Mouse (Mus musculus) liver, embryonic 13.5 days (tissue): ENCODE measurements around the gene Atm. TPM values are rescaled to one million over a fixed set of nuclear protein-coding genes. Genes with fewer than 3 reads are reported as not detected.

ENCODE experiments used
- ATAC-seq: fragments of 200-750 bp; cut with Nextera tagmentation; 2 replicates; pipeline ENCODE4 v1.8.0; 2017; ENCODE audit warnings: low read depth, mild to moderate bottlenecking, moderate number of reproducible peaks, moderate library complexity
- DNase-seq: peaks from one replicate; pipeline ENCODE4 v3.0.0; 2022
- H3K27ac ChIP-seq: fragments of 300-500 bp; sonication (generic); 2 replicates; pipeline ENCODE4 v1.5.1; 2015; ENCODE audit warnings: moderate library complexity, mild to moderate bottlenecking, inconsistent platforms
- H3K27me3 ChIP-seq: fragments of 300-500 bp; sonication (generic); 2 replicates; pipeline ENCODE4 v1.6.1; 2015; ENCODE audit warnings: mild to moderate bottlenecking, inconsistent platforms
- H3K36me3 ChIP-seq: fragments of 300-500 bp; sonication (generic); 2 replicates; pipeline ENCODE4 v1.6.1; 2015; ENCODE audit warnings: mild to moderate bottlenecking, inconsistent platforms
- H3K4me1 ChIP-seq: fragments of 300-500 bp; sonication (generic); replicated peaks from 2 replicates; pipeline ENCODE4 v1.6.1; 2015; ENCODE audit warnings: inconsistent platforms
- H3K4me2 ChIP-seq: fragments of 300-500 bp; sonication (generic); 2 replicates; pipeline ENCODE4 v1.6.1; 2015; ENCODE audit warnings: inconsistent platforms, mild to moderate bottlenecking, moderate library complexity
- H3K4me3 ChIP-seq: fragments of 300-500 bp; sonication (generic); replicated peaks from 2 replicates; pipeline ENCODE4 v1.5.1; 2015; ENCODE audit warnings: mild to moderate bottlenecking, inconsistent platforms
- H3K9ac ChIP-seq: fragments of 300-500 bp; sonication (generic); 2 replicates; pipeline ENCODE4 v1.6.1; 2015; ENCODE audit warnings: mild to moderate bottlenecking, inconsistent platforms
- H3K9me3 ChIP-seq: fragments of 300-500 bp; sonication (generic); replicated peaks from 2 replicates; pipeline ENCODE4 v1.6.1; 2016; ENCODE audit warnings: inconsistent platforms
- WGBS: fragments of 180-500 bp; shearing (Covaris S2); methylation state at CpG from one replicate; pipeline ENCODE4 v1.1.7; 2015; ENCODE audit not compliant: insufficient replicate concordance; 5-methylcytosine and 5-hydroxymethylcytosine counted together
- polyA plus RNA-seq: library from polyadenylated mRNA; unstranded; fragments of >200 nt; fragmentation: Nextera tagmentation; extraction: Ambion mirVana; gene quantifications from 2 replicates; pipeline ENCODE4 v1.2.1, GENCODE M21; 2015

Atm gene
- polyA plus RNA-seq, 1 experiment from 2014 or later = 5.0 TPM

DNA sequence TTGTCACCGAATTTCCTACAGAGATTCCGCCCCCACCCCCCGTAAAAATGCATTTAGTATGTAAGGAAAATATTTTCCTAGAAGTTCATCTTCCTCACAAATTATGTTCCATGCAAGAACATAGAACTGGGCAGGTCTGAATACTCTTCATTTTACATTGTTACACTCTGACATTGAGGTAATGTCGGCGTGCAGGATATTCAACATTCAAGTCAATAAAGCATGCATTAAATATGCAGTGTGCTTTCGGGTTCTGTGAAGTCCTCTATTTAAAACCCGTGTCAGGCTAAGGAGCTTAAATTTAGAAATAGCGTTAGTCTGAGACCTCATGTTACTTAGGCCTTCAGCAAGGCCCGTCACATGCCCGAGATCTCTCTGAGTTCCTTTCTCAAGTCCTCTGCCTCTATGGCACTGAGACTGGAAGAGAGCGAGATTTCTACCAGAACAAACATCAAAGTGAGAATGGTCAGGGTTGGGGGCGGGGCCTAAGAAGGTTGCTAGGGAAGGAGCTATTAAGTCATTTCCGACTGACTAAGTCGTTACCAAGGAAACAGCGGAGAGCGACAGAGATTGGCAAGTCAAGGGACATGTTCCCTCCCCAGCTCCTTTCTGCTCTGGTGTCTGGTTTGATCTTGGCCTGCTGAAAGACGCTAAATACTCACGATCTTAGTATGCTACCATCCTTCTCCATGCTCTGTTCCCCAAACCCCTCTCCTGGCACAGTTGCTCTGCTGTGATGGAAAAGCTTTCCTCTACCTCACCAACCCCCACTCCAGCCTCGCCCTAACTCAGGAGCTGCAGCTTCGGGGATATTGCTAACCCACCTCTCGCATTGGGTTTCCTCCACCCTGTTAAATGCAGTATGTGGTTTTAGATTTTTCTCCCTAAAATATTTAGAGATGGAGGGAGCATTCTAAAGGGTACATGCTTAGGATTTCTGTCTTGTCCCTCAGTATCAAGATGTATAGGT lies 131.5 kb downstream of the Atm start:
- no peak overlapping the region for H3K27ac ChIP-seq
- WGBS = 27% methylated on average over 21 of the region's 21 CpGs
- ATAC-seq (0 out of 2 replicates have a peak, but pooled peaks have one; percentile 32), DNase-seq (peak; percentile 53)
- H3K27me3 ChIP-seq = no peaks in the 10 kb centered on the region
- no peaks in the 10 kb centered on the region for H3K9me3 ChIP-seq
- peaks cover 22% of the 10 kb centered on the region for H3K4me1 ChIP-seq
- H3K36me3 ChIP-seq = no peaks in the 10 kb centered on the region
- peak overlapping the region; percentile 57 for H3K4me2 ChIP-seq
- no peak overlapping the region for H3K9ac ChIP-seq
- peak overlapping the region; percentile 29 for H3K4me3 ChIP-seq

DNA sequence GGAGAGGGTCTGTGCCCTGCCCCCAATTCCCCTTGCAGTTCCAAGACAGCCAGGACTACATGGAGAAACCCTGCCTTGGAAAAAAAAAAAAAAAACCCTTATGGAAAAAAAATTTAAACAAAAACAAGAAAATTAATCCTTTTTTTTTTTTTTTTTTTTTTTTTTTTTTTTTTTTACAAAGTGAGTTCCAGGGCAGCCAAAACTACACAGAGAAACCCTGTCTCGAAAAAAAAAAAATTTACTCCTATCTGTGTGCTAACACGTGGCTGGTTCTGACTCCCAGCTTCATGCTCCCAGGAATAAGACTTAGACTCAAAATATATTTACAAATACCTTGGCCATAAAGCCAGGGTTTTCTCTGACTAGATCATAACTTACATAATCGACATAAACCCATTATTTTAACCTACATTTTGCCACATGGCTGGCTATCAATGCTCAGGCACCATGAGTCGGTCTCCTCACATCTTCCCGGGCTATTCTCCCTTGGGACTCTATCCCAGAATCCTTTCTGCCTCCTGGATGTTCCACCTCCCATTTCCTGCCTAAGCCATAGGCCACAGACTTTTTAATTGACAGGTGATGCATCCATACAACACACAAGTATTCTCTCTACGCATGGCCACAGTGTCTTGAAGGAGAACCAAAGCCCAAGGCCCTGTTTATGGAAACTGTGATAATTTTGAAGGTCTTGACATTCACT lies 132.3 kb downstream of the Atm start:
- ATAC-seq (no peak), DNase-seq (no peak)
- Histone ChIP-seq H3K9ac (no peak overlapping the region), H3K36me3 (0 out of 2 replicates have a peak, but pooled peaks cover 4% of the 10 kb centered on the region), H3K4me2 (no peak overlapping the region), H3K4me3 (no peak overlapping the region), H3K9me3 (no peaks in the 10 kb centered on the region), H3K4me1 (peaks cover 14% of the 10 kb centered on the region), H3K27ac (no peak overlapping the region), H3K27me3 (no peaks in the 10 kb centered on the region)
- 73% methylated on average over 6 of the region's 6 CpGs for WGBS

DNA sequence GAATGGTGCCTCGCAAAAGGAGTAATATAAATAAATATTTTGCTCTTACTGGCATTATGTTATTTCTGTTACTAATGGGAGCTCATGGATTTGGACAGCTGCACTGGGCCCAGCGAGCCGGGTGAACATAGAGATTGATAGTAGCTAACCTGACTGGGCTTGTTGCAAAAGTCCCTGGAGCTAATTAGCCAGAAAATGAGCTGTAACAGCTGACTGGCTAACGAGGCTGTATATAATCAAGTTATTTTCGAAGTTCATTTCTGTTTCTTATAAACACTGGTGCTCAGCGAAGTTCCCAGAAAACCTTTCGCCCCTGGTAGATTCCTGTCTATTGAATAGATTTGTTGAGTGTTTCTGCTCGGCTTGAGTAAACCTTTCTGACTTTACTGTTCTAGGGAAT lies 133.5 kb downstream of the Atm start:
- peaks cover 9% of the 10 kb centered on the region for H3K4me1 ChIP-seq
- no peaks in the 10 kb centered on the region for H3K9me3 ChIP-seq
- 0 out of 2 replicates have a peak, but pooled peaks cover 4% of the 10 kb centered on the region for H3K36me3 ChIP-seq
- H3K4me2 ChIP-seq = no peak overlapping the region
- ATAC-seq (no peak), DNase-seq (no peak)
- WGBS = 74% methylated on average over 8 of the region's 8 CpGs
- H3K27ac ChIP-seq = no peak overlapping the region
- H3K4me3 ChIP-seq = no peak overlapping the region
- H3K9ac ChIP-seq = no peak overlapping the region
- no peaks in the 10 kb centered on the region for H3K27me3 ChIP-seq

DNA sequence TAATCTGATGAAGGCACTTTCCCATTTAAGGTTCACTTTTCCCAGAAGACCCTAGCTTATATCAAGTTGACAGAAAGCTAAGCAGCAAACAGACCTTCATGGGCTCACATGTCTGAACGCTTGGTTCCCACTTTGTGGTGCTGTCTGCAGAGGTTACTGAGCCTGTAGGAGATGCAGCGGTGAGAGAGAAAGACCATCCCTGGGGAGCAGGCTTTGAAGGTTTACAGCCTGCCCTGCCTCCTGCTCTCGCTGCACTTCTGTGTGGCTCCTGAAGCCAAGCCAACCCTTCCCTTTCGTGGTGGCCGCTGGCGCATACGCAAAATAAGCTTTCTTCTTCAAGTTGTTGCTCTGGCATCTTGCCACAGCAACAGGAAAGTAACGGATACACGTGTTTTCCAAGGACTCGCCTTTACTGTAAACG lies 134.2 kb downstream of the Atm start, which contains the start of gene 4930550C14Rik:
Gene 4930550C14Rik (plus strand): TSS at position 35 of the 421 bp plus-strand sequence.
- no peak within 1 kb of the TSS for H3K9ac ChIP-seq
- ATAC-seq (no peak), DNase-seq (no peak)
- no peaks in the 10 kb centered on the region for H3K9me3 ChIP-seq
- H3K27me3 ChIP-seq = no peaks in the 10 kb centered on the region
- WGBS = 43% methylated on average over 11 of the region's 11 CpGs
- H3K4me1 ChIP-seq = peaks cover 9% of the 10 kb centered on the region
- 0 out of 2 replicates have a peak, but pooled peaks cover 4% of the 10 kb centered on the region for H3K36me3 ChIP-seq
- 0 out of 2 replicates have a peak within 1 kb of the TSS, but pooled peaks have one; percentile 8 for H3K4me2 ChIP-seq
- H3K27ac ChIP-seq = no peak within 1 kb of the TSS
- no peak within 1 kb of the TSS for H3K4me3 ChIP-seq

DNA sequence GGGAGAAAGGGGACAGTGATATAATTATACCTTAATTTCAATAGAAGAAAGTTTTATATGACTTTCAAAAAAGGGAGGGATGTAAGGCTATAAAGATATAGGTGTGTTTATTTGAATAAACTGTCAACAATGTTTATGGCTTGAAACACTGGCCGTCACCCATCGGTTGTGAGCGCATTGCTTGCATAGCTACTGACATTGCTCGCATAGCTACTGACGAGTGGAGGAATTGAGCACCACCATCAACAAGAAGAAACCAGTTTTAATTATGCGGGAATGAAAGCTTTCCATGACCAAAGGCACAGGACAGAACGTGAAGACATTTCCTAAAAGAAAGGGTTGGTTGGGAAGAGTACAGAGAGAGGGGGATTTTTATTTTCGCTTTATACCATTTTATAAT lies 135.4 kb downstream of the Atm start:
- Histone ChIP-seq H3K27me3 (no peaks in the 10 kb centered on the region), H3K4me1 (peaks cover 9% of the 10 kb centered on the region), H3K9ac (no peak overlapping the region), H3K27ac (no peak overlapping the region), H3K4me3 (no peak overlapping the region), H3K9me3 (no peaks in the 10 kb centered on the region), H3K4me2 (no peak overlapping the region), H3K36me3 (0 out of 2 replicates have a peak, but pooled peaks cover 4% of the 10 kb centered on the region)
- 85% methylated on average over 8 of the region's 8 CpGs for WGBS
- ATAC-seq (no peak), DNase-seq (no peak)

DNA sequence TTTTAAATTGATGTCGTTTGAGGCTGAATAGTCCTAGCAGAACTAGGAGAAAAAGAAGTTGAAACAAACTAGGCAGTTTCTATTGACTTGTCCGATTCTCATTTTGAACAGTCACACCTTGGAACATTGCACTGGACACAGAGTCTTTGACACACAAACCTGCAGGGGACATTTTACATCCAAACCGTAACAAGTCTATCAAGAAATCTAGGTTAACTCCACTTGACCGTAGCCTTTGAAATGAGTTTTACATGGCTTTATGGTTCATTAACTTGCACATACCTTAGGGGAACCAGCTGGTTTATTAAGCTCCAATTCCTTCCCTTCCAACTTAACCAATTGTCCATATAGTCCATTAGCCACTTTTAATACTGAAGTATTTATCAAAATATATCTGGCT lies 135.8 kb downstream of the Atm start:
- Histone ChIP-seq H3K9ac (no peak overlapping the region), H3K36me3 (0 out of 2 replicates have a peak, but pooled peaks cover 4% of the 10 kb centered on the region), H3K9me3 (no peaks in the 10 kb centered on the region), H3K27me3 (no peaks in the 10 kb centered on the region), H3K27ac (no peak overlapping the region), H3K4me2 (no peak overlapping the region), H3K4me3 (no peak overlapping the region), H3K4me1 (peaks cover 9% of the 10 kb centered on the region)
- ATAC-seq (no peak), DNase-seq (no peak)
- WGBS = 85% methylated on average over 4 of the region's 4 CpGs

DNA sequence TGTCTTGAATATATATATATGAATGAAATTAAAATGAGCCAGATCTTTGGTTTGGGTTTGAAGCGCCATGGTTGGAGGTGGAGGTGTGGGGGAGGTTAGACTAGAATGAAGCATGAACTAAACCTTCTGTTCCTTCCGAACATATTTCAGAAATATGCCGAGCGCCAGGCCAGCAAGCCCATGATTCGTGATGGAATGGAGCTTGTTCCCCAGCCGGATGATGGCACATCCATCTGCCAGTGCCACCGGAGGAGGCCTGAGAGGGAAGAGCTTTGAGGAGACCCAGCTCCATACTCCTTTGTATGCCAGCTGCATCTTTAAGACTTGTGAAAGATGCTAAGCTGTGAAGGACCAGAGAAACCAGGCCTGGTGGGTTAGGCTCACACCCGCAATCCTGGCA lies 137.0 kb downstream of the Atm start:
- H3K9ac ChIP-seq = no peak overlapping the region

DNA sequence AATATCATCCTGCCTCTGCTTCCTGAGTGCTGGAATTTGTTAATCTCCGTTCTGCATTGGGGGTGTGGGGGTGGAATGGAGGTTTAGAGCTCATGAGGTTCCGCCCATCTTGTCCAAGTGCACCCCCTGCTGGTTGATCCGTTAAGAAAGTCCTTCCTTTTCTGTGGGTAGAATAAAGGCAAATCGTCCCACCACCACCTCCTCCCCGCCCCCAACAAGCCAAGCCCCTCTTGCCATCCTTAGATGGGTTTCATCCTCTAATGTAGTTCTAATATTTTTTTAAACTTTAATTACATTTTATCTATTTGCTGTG lies 138.2 kb downstream of the Atm start:
- 7% methylated on average over 5 of the region's 5 CpGs for WGBS
- H3K4me2 ChIP-seq = no peak overlapping the region
- ATAC-seq = 0 out of 2 replicates have a peak, but pooled peaks have one; percentile 23

More for the DNA sequence above, 137.0 kb downstream of the Atm start:
- ATAC-seq (no peak), DNase-seq (no peak)
- no peak overlapping the region for H3K4me3 ChIP-seq
- H3K27me3 ChIP-seq = no peaks in the 10 kb centered on the region
- no peaks in the 10 kb centered on the region for H3K9me3 ChIP-seq
- WGBS = 74% methylated on average over 8 of the region's 8 CpGs
- H3K4me1 ChIP-seq = peaks cover 2% of the 10 kb centered on the region; the same call in 1 of the 2 replicates
- H3K27ac ChIP-seq = no peak overlapping the region
- H3K4me2 ChIP-seq = no peak overlapping the region
- 0 out of 2 replicates have a peak, but pooled peaks cover 4% of the 10 kb centered on the region for H3K36me3 ChIP-seq

DNA sequence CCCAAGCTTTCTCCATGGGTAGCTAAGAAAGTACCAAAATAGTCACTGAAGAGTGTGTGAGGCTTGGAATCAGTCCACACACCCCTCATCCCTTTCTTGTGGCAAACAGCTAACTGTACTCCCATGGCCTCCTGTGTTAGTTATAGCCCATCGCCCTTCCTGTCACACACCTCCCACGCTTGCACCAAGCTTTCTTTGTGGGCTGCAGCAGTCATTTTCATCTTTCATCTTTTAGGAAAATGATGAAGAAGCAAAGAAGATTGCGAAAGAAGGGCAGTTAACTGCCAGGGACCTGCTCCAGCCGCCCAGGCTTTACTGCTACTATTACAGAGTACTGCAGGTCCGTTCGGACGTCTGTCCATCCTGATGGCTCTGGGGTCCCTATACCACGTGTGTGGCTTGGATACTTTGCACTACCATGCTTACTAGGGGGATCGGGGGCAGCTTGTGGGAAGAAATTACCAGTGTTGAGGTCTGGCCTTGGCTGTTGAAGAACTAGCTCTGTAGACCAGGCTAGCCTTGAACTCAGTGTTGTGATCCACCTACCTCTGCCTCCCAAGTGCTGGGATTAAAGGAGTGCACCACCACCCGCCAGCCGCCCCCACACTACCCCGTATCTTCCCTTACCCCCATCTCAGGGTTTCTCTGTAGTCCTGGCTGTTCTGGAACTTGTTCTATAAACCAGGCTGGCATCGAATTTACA lies 138.7 kb downstream of the Atm start:
- no peak overlapping the region for H3K27ac ChIP-seq
- no peak overlapping the region for H3K4me3 ChIP-seq
- H3K9ac ChIP-seq = no peak overlapping the region
- no peaks in the 10 kb centered on the region for H3K9me3 ChIP-seq
- DNase-seq (no peak), ATAC-seq (peak; percentile 31; the same call in 1 of the 2 replicates)
- peaks cover 2% of the 10 kb centered on the region; the same call in 1 of the 2 replicates for H3K4me1 ChIP-seq
- H3K36me3 ChIP-seq = 0 out of 2 replicates have a peak, but pooled peaks cover 4% of the 10 kb centered on the region
- no peaks in the 10 kb centered on the region for H3K27me3 ChIP-seq
- no peak overlapping the region for H3K4me2 ChIP-seq
- WGBS = 64% methylated on average over 13 of the region's 13 CpGs

More for the DNA sequence above, 138.2 kb downstream of the Atm start:
- no peaks in the 10 kb centered on the region for H3K9me3 ChIP-seq
- 0 out of 2 replicates have a peak, but pooled peaks cover 4% of the 10 kb centered on the region for H3K36me3 ChIP-seq
- DNase-seq = peak; percentile 34
- no peaks in the 10 kb centered on the region for H3K27me3 ChIP-seq
- peaks cover 2% of the 10 kb centered on the region; the same call in 1 of the 2 replicates for H3K4me1 ChIP-seq
- H3K27ac ChIP-seq = no peak overlapping the region
- H3K9ac ChIP-seq = no peak overlapping the region
- no peak overlapping the region for H3K4me3 ChIP-seq

DNA sequence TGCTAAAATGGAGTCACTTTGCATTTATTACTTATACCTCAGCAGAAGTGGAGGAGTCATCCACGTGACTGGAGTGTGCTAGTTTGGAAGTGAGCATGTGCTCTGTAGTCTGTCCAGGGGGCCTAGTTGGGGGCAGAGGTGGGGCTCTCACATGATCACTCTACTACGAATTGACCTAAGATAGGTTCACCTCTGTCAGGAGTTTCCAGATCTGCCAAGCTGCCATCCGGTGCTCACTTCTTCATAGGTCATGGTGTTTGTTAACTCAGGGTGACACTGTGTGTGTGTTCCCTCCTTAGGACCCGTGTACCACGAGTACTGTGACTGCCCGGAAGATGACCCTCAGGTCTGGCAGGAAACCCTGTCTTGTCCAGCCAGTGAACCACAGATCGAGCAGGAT lies 146.4 kb downstream of the Atm start:
- ATAC-seq (no peak), DNase-seq (no peak)
- no peak overlapping the region for H3K4me3 ChIP-seq
- H3K4me1 ChIP-seq = peaks cover 1% of the 10 kb centered on the region; the same call in 1 of the 2 replicates
- no peak overlapping the region for H3K4me2 ChIP-seq
- WGBS = 66% methylated on average over 7 of the region's 7 CpGs
- no peaks in the 10 kb centered on the region for H3K9me3 ChIP-seq
- 0 out of 2 replicates have a peak, but pooled peaks cover 3% of the 10 kb centered on the region for H3K27me3 ChIP-seq
- H3K36me3 ChIP-seq = 0 out of 2 replicates have a peak, but pooled peaks cover 5% of the 10 kb centered on the region
- H3K27ac ChIP-seq = no peak overlapping the region
- no peak overlapping the region for H3K9ac ChIP-seq
